Mouse (Mus musculus): ENCODE results near the gene Zbtb37. TPM values are rescaled to one million over a fixed set of nuclear protein-coding genes. Genes with fewer than 3 reads are reported as not detected.

Gene Zbtb37
- total RNA-seq, 2 experiments from 2014 or later = 14.2 to 15.7 TPM

GRCm38 (mm10) chr1:160978071-160978735, 56.4 kb downstream of the Zbtb37 start, which contains the start of gene Serpinc1:
Gene Serpinc1, plus strand, starts transcription at chr1:160978585.
- DNase-seq = no peak

- no peak for DNase-seq
Observed at GRCm38 (mm10) chr1:160968643-160969042, 66.0 kb downstream of the Zbtb37 start.

GRCm38 (mm10) chr1:160967268-160967667, 67.4 kb downstream of the Zbtb37 start:
- no peak for DNase-seq

GRCm38 (mm10) chr1:160963199-160963598, 71.5 kb downstream of the Zbtb37 start:
- DNase-seq = no peak

Other genes with a start within 250 kb of the Zbtb37 start
- gene Rabgap1l, start 241.6 kb downstream of the Zbtb37 start, total RNA-seq (2021) = 10 to 100 TPM; 66.6 to 73.2 TPM
- 10 to 100 TPM; 39.6 to 48.4 TPM for gene Rc3h1, start 128.4 kb downstream of the Zbtb37 start, total RNA-seq (2021)
- gene Serpinc1, start 56.3 kb downstream of the Zbtb37 start, total RNA-seq (2021) = under 1 TPM; 0.07 to 0.36 TPM
- gene Dars2, start 35.8 kb upstream of the Zbtb37 start, total RNA-seq (2021) = 10 to 100 TPM; 25.3 to 28.4 TPM
- gene Cenpl, start 35.9 kb upstream of the Zbtb37 start, total RNA-seq (2021) = 1 to 10 TPM; 1.0 to 1.2 TPM
- gene Klhl20, start 96.7 kb upstream of the Zbtb37 start, total RNA-seq (2021) = 10 to 100 TPM; 10.7 to 11.1 TPM
- gene Ankrd45, start 107.8 kb upstream of the Zbtb37 start, total RNA-seq (2021) = 1 to 10 TPM; 3.4 to 4.6 TPM
- gene Tex50, start 124.5 kb upstream of the Zbtb37 start, total RNA-seq (2021) = not detected
- gene Prdx6, start 216.4 kb upstream of the Zbtb37 start, total RNA-seq (2021) = 100 to 1,000 TPM; 348 to 375 TPM